Mouse (Mus musculus) small intestine, adult 2 months (tissue): Measurements from ENCODE around the gene Arhgap33.

Source experiments
- CTCF ChIP-seq: fragments of 200-500 bp; IDR thresholded peaks from 2 replicates; pipeline ENCODE4 v1.5.1; 2012; ENCODE audit warnings: low read depth, mild to moderate bottlenecking, control low read depth, inconsistent platforms, low read length, moderate library complexity, mixed read lengths; ENCODE audit not compliant: insufficient replicate concordance, insufficient read length; ENCODE audit errors: extremely low read depth
- POLR2A ChIP-seq: fragments of 200-500 bp; IDR thresholded peaks from 2 replicates; pipeline ENCODE4 v1.6.1; 2012; ENCODE audit warnings: low read depth, mild to moderate bottlenecking, control low read depth, inconsistent platforms, low read length, moderate library complexity

GRCm38 (mm10) chr7:30551445-30552101, 16.7 kb upstream of the Arhgap33 start:
- peak; percentile 41; the same call in 1 of the 2 replicates for TF ChIP-seq CTCF
- no peak for TF ChIP-seq POLR2A
